Mouse (Mus musculus): Measurements from ENCODE around the gene Rnaset2a. TPM values are rescaled to one million over a fixed set of nuclear protein-coding genes. Genes with fewer than 3 reads are reported as not detected.
A peak's percentile ranks its signal among the peaks of the same experiment; 100 is the strongest.
"Not testable (repeated sequence)": the region's sequence is repeated elsewhere in the genome, so short reads cannot be mapped to it uniquely, and the experiment has no call there.

Gene Rnaset2a
- polyA plus RNA-seq, 1 experiment from 2014 or later, result 36.2 TPM

DNA sequence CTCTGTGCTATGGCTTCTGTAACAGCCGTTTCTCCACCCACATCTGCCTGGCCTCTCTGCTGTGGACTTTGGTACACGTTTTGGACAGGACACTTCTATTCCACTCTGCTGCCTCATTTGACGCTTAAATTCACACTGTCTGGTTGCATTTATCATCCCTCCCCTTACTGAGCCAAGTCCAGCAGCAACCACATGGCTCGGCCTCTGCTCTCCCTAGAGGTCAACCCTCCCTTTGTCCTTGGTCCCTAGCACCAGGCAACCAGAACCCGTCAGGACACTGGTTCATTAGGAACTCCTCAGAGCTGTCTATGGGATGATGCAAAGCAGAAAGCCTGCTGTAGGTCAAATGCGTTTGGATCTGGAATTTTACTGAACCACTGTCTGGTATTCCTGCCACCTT, 17.0 kb downstream of the Rnaset2a start:
- no CpG with 5 or more reads among the region's 6 CpGs for WGBS
- ATAC-seq (ENCODE audit: insufficient number of reproducible peaks, low FRiP score), result not testable (repeated sequence)

DNA sequence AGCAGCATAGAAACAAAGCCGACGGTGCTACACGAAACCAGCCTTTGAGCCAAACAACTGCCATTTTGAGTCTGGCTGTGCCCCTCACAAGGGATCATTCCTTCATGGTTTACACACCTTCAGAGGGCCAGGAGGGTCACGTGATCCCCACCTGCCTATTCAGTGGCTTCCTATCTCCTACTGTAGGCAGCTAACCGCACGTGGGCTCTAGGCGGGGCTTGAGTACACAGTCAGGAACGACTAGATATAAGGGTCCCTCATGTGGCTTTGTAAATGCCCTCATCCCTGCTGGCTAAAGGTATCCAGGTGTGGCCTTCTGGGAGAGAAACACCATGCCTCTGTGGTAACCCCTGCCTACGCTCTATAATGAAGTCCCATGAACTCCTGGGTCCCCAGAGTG, 18.3 kb downstream of the Rnaset2a start:
- H3K9ac ChIP-seq; H3K4me1 ChIP-seq (replicated peaks); H3K4me2 ChIP-seq; H3K27ac ChIP-seq (ENCODE audit: poor library complexity, severe bottlenecking); H3K4me3 ChIP-seq; ATAC-seq (ENCODE audit: insufficient number of reproducible peaks, low FRiP score); H3K9me3 ChIP-seq (replicated peaks); H3K27me3 ChIP-seq (replicated peaks); H3K36me3 ChIP-seq: not testable (repeated sequence)
- WGBS, result 85% methylated on average over 9 of the region's 9 CpGs

More for the DNA sequence above, 17.0 kb downstream of the Rnaset2a start:
- not testable (repeated sequence) for H3K9me3 ChIP-seq (replicated peaks); H3K4me1 ChIP-seq (replicated peaks); H3K27me3 ChIP-seq (replicated peaks); H3K4me2 ChIP-seq; H3K4me3 ChIP-seq; H3K36me3 ChIP-seq; H3K9ac ChIP-seq; H3K27ac ChIP-seq (ENCODE audit: poor library complexity, severe bottlenecking)

- WGBS, result 39% methylated on average over 2 of the region's 7 CpGs
- not testable (repeated sequence) for ATAC-seq (ENCODE audit: insufficient number of reproducible peaks, low FRiP score); H3K9ac ChIP-seq; H3K27me3 ChIP-seq (replicated peaks); H3K4me1 ChIP-seq (replicated peaks); H3K27ac ChIP-seq (ENCODE audit: poor library complexity, severe bottlenecking); H3K4me2 ChIP-seq; H3K36me3 ChIP-seq; H3K4me3 ChIP-seq; H3K9me3 ChIP-seq (replicated peaks)
These were observed 19.4 kb downstream of the Rnaset2a start for GRCm38 (mm10) chr17:8128326-8128993.

DNA sequence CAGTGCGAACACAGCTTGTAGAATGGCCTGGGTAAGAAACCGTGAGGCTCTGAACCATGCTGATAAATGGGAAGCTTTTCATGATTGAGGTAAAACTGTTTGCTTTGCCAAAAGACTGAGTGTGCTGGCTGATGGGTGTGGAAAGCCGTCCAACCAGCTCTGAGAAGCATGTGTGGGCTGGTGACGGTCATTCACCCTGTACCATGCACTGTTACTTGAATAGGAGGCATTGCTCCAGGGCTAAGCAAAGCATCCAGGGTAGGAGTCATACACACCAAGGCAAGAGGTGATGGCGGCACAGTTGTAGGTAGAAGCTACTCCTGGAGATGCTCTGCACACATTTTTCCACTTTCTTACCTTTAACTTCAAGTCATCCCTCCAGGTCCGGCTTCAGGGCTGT, 23.3 kb downstream of the Rnaset2a start:
- not testable (repeated sequence) for H3K4me3 ChIP-seq; H3K4me2 ChIP-seq; H3K4me1 ChIP-seq (replicated peaks); H3K27me3 ChIP-seq (replicated peaks); H3K36me3 ChIP-seq; H3K9me3 ChIP-seq (replicated peaks); H3K27ac ChIP-seq (ENCODE audit: poor library complexity, severe bottlenecking); ATAC-seq (ENCODE audit: insufficient number of reproducible peaks, low FRiP score); H3K9ac ChIP-seq
- 97% methylated on average over 3 of the region's 6 CpGs for WGBS

GRCm38 (mm10) chr17:8122974-8123373, 24.9 kb downstream of the Rnaset2a start:
- H3K9me3 ChIP-seq (replicated peaks); H3K4me3 ChIP-seq; H3K4me1 ChIP-seq (replicated peaks); H3K27ac ChIP-seq (ENCODE audit: poor library complexity, severe bottlenecking); H3K9ac ChIP-seq; H3K4me2 ChIP-seq; H3K27me3 ChIP-seq (replicated peaks); H3K36me3 ChIP-seq: not testable (repeated sequence)
- peak; percentile 22; the same call in 1 of the 2 replicates for ATAC-seq (ENCODE audit: insufficient number of reproducible peaks, low FRiP score)
- no CpG with 5 or more reads among the region's 3 CpGs for WGBS

- not testable (repeated sequence) for ATAC-seq (ENCODE audit: insufficient number of reproducible peaks, low FRiP score)
- no CpG with 5 or more reads among the region's 6 CpGs for WGBS
These were observed 31.0 kb downstream of the Rnaset2a start for GRCm38 (mm10) chr17:8116928-8117327.

DNA sequence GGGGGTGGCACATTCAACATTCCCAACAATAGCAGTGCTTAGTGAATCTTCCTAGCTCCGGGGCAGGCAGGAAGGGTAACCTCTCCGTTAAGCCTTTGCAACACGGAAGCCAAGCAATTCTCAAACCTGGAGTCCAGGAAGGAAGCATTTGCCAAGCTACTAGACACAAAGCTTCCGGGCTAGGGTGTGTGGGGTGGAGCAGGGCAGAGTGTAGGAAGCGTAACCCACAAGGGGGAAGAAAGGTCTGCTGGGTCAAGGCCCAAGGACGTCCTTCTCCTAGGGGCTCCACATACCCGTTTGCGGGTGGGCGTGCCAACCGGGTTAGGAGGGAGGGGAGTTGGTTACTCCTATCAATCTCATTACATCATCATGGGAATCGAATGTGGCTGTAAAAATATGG, 31.5 kb downstream of the Rnaset2a start:
- not testable (repeated sequence) for ATAC-seq (ENCODE audit: insufficient number of reproducible peaks, low FRiP score); H3K27ac ChIP-seq (ENCODE audit: poor library complexity, severe bottlenecking); H3K4me2 ChIP-seq; H3K9ac ChIP-seq; H3K9me3 ChIP-seq (replicated peaks); H3K4me1 ChIP-seq (replicated peaks); H3K27me3 ChIP-seq (replicated peaks); H3K36me3 ChIP-seq; H3K4me3 ChIP-seq
- 73% methylated on average over 8 of the region's 11 CpGs for WGBS

More at GRCm38 (mm10) chr17:8116928-8117327, 31.0 kb downstream of the Rnaset2a start:
- H3K27ac ChIP-seq (ENCODE audit: poor library complexity, severe bottlenecking); H3K4me3 ChIP-seq; H3K9me3 ChIP-seq (replicated peaks); H3K36me3 ChIP-seq; H3K4me1 ChIP-seq (replicated peaks); H3K4me2 ChIP-seq; H3K9ac ChIP-seq; H3K27me3 ChIP-seq (replicated peaks): not testable (repeated sequence)

- not testable (repeated sequence) for H3K27ac ChIP-seq (ENCODE audit: poor library complexity, severe bottlenecking); H3K4me1 ChIP-seq (replicated peaks); H3K9me3 ChIP-seq (replicated peaks); ATAC-seq (ENCODE audit: insufficient number of reproducible peaks, low FRiP score); H3K4me2 ChIP-seq; H3K9ac ChIP-seq; H3K36me3 ChIP-seq; H3K27me3 ChIP-seq (replicated peaks); H3K4me3 ChIP-seq
- no CpG with 5 or more reads among the region's 1 CpGs for WGBS
These were observed 35.7 kb downstream of the Rnaset2a start for GRCm38 (mm10) chr17:8112199-8112598.

GRCm38 (mm10) chr17:8101297-8101609, 46.6 kb downstream of the Rnaset2a start:
- H3K36me3 ChIP-seq; ATAC-seq (ENCODE audit: insufficient number of reproducible peaks, low FRiP score); H3K4me2 ChIP-seq; H3K27ac ChIP-seq (ENCODE audit: poor library complexity, severe bottlenecking); H3K4me3 ChIP-seq; H3K27me3 ChIP-seq (replicated peaks); H3K9ac ChIP-seq; H3K9me3 ChIP-seq (replicated peaks); H3K4me1 ChIP-seq (replicated peaks): not testable (repeated sequence)
- WGBS, result 62% methylated on average over 3 of the region's 6 CpGs

DNA sequence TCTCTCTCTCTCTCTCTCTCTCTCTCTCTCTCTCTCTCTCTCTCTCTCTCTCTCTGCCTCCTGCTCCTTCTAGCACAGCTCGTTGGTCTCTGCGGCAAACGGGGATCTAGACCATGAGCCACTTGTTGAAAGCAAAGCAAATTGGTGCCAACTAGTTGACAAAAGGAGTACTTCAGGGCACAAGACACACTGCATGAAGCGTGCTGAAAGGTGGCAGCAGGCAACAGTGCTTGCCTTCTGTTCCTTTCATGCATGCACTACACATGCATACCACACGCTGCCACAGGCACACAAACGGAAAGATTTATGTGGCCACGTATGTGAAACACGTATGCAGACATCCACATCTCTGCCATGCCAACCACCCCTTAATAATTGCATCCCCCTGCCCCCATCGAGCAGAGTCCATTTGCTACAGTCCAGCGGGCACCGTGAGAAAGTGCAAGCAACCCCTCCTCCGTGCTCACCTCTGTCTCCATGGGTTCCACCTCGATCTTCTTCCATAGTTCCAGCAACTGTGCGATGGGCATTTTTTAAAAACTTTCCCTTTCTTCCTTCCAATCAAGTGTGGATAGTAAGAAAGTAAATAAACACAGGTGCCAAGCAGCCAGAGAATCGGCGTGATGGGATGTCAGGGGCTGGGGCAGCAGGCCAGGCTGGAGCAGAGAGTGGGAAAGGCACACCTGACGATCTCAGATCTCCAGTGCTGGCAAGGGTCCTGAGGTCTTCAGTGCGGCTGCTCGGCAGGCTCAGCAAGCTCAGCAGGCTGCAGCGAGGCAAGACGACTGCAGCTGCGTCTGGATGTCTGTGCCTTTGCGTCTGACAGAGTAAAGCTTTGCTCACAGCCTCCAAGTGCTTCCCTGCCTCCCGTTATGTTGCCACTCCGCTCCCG, 47.2 kb downstream of the Rnaset2a start:
- H3K9me3 ChIP-seq (replicated peaks); H3K4me2 ChIP-seq; ATAC-seq (ENCODE audit: insufficient number of reproducible peaks, low FRiP score); H3K27me3 ChIP-seq (replicated peaks); H3K9ac ChIP-seq; H3K4me3 ChIP-seq; H3K36me3 ChIP-seq; H3K4me1 ChIP-seq (replicated peaks); H3K27ac ChIP-seq (ENCODE audit: poor library complexity, severe bottlenecking): not testable (repeated sequence)
- 37% methylated on average over 7 of the region's 26 CpGs for WGBS

GRCm38 (mm10) chr17:8096199-8096598, 51.7 kb downstream of the Rnaset2a start:
- 68% methylated on average over 5 of the region's 5 CpGs for WGBS
- H3K36me3 ChIP-seq; H3K27me3 ChIP-seq (replicated peaks); H3K4me1 ChIP-seq (replicated peaks); H3K27ac ChIP-seq (ENCODE audit: poor library complexity, severe bottlenecking); H3K4me3 ChIP-seq; H3K4me2 ChIP-seq; H3K9ac ChIP-seq; H3K9me3 ChIP-seq (replicated peaks); ATAC-seq (ENCODE audit: insufficient number of reproducible peaks, low FRiP score): not testable (repeated sequence)
